8 mouse cellular contexts compared by ENCODE assay signal in the genomic region with DNA sequence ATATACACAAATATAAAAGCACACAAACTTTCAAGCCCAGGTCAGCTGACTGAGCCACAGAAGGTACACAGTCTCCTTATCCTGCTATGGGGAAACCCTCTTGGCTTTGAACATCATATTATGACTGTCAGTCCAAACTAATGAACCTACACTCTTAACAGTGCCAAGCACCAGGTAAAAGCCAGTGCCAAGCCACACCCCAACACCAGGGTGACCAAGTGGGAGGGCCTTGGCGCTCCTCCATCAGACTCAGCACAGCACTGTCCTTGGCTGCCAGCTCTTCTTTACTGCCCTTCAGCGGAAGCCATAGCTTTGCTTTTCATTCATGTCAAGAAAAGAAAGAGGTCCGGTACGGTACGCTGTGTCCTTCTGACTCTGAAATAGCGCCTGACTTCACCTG. TPM values are rescaled to one million over a fixed set of nuclear protein-coding genes. Genes with fewer than 3 reads are reported as not detected.
DNase-seq lines count a peak whose midpoint lies in the region.

No protein-coding gene starts in this region.

- intact Hi-C loops in heart, postnatal 36 days (cut with DNase I), result no loop called here

- peak; percentile 67 for DNase-seq in urinary bladder, postnatal 14 days (ENCODE audit: low spot score)
- no peak for DNase-seq in urinary bladder, postnatal 4 days (ENCODE audit: low spot score in 2 of 2)
- peak; percentile 78 for DNase-seq in cerebellum, adult 9-11 months
- peak; percentile 61 to 65 for DNase-seq in heart, postnatal 36 days
- DNase-seq in lung, postnatal 36 days, result peak; percentile 79
- DNase-seq in right cerebral cortex, adult 18-20 months, result no peak
- no peak for DNase-seq in frontal cortex, postnatal 25 days (ENCODE audit: low spot score in 2 of 2)
- DNase-seq in gastrocnemius, postnatal 10 days, result no peak

RNA-seq across cellular contexts. Expression of gene Utrn, which starts 51.8 kb away (rescaled TPM):
- 10 to 100 TPM; 65.5 to 73.0 TPM for total RNA-seq in heart, postnatal 36 days (2021)
- 10 to 100 TPM; 60.0 to 71.8 TPM for total RNA-seq in gastrocnemius, postnatal 10 days (2021)

Comparison
In these comparisons a context has a peak if more than half of its experiments do, and no peak if none do; other contexts are left out.
1. DNase-seq: peak in urinary bladder, postnatal 14 days (single experiment), cerebellum, adult 9-11 months (single experiment), heart, postnatal 36 days (2 of 2) and lung, postnatal 36 days (single experiment); none in urinary bladder, postnatal 4 days (0 of 2), right cerebral cortex, adult 18-20 months (single experiment), frontal cortex, postnatal 25 days (0 of 2) and gastrocnemius, postnatal 10 days (single experiment).